Mouse (Mus musculus) thymus, postnatal 4 days (tissue): ENCODE data around the gene Rpl38.
A peak's percentile ranks its signal among the peaks of the same experiment; 100 is the strongest.

Source experiments
- DNase-seq: peaks from one replicate; pipeline ENCODE4 v3.0.0; 2021

Gene Rpl38

DNA sequence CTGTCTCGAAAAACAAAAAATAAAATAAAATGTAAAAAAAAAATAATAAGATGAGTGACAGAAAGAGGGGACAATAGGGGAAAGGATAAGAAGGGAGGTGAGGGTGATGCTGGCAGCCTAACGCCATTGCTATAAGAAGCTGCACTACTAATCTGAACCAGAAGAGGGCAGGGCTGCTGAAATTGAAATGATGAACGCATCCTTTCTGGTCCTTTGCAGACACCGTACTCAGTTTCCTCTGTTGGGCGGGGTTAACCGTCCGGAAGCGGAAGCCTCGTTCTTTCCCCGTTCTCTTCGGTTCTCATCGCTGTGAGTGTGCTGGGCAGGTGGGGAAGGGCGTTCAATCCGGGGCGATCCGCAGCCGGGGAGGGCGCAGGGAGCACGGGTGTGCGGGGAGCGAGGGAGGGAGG lies at the start of gene Rpl38:
Gene Rpl38, plus strand, starts transcription at position 224 of the 410 bp plus-strand sequence.
- DNase-seq, result peak; percentile 91

DNA sequence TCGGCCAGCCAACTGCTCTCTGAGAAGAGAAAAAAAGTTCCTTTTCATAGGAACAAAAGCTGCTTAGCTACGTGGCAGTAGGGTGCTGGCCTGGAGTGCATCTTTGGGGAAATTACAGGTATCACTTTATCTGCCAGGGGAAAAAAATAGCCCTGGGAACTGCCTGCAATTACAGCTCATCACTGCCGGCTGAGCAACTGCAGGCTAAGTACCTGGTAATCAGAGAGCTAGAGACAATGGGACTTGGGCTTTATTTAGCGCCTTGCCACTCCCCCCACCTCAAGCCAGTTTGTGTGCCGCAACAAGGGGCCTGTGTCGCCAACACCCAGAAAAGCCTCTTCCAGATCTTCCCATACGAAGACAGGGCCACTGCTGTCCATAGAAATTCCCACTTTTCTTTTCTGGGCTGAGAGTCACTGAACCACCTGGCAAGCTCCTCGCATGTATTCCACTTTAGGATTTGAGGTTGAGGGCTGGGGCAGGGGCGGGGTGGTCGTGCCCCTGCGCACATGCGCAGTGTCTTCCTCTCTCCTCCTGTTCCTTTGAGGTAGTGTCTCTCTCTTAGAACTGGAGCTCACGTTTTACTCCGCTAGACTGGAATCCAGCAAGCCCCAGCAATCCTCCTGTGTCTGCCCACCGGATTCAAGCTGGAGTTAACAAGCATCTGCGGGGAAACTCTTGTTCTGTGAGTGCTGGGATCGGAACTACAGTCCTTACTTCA lies 49.5 kb upstream of the Rpl38 start:
- DNase-seq, result no peak

DNA sequence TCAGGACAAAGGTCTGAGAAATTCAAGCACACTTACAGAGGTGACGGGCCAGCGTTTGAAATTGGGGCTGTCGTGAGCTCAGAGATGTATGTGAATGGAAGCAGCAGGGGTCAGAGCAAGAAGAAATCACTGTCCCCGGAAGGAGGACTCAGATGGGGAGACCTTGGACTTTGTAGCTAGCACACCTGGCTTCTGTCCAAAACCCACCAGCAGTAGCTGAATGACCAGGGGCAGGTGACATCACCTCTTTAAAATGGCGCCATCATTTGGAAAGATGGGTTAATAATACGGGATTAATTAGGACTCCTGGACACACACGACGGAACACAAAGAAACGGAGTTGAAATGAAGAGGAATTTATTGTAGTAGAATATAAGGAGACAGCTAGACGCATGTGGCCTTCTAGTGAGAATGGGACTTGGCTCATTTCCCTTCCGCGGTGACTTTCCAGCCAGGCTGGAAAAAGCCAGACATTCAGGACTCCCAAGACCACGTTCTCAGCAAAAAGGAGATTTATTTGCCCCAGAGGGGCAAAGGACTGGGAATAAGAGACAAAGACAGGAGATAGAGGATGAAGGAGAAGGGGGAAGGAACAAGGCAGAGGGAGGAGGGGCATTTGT lies 42.1 kb upstream of the Rpl38 start:
- no peak for DNase-seq

GRCm38 (mm10) chr11:114627036-114627435 lies 41.3 kb upstream of the Rpl38 start:
- no peak for DNase-seq

- peak; percentile 50 for DNase-seq
Observed at GRCm38 (mm10) chr11:114628032-114628431, 40.3 kb upstream of the Rpl38 start.

GRCm38 (mm10) chr11:114630044-114630443 lies 38.3 kb upstream of the Rpl38 start:
- DNase-seq, result peak; percentile 38

GRCm38 (mm10) chr11:114632266-114632665 lies 36.1 kb upstream of the Rpl38 start:
- DNase-seq, result no peak

DNA sequence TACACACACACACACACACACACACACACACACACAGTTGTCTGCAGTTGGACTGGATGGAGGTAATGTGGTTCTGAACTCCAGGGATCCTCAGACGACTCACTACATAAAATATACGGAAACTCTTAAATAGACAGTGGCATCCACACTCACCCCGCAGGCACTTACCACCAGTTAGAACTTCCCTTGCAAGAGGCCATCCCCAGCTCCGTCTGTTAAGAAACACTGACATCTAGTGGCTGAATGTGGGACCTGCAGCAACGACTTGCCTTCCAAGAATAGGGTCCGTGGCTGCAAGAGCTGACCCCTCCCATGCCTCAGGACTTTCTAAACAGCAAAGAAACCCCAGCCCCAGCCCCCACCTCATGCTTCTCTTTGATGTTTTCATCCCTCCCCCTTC lies 32.0 kb upstream of the Rpl38 start:
- DNase-seq, result peak; percentile 89

DNA sequence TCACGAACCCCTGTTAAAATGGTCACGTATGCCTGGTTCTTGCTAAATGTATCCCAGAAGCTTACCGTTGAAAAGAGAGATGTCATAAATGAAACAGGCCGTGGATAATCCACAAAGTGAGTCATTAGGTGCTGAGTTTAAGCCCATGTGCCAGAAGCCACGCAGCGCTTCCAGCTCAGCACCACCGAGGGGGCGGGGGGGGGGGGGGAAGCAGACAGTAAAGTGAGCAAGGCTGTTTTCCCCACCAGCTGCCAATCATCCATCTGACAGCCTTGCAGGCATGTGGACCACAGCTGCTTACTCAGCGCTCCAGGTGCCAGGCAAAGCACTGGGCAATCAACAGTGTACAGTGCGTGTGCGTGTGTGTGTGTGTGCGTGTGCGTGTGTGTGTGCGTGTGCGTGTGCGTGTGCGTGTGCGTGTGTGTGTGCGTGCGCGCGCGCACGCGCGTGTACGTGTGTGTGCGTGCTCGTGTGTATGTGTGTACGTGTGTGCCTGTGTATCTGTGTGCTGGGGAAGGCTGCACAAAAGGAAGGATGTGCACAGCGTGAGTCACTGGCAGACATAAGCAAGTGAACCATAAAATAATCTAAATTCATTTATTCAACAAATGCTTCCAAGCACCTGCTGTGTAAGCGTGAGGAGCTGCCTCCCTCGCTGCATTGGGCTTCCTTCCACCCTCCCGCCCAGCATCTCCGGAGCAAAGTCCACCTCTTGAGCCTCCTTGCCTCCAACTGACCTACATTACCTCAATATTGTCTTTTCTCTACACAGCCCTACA lies 31.4 kb upstream of the Rpl38 start:
- no peak for DNase-seq

DNA sequence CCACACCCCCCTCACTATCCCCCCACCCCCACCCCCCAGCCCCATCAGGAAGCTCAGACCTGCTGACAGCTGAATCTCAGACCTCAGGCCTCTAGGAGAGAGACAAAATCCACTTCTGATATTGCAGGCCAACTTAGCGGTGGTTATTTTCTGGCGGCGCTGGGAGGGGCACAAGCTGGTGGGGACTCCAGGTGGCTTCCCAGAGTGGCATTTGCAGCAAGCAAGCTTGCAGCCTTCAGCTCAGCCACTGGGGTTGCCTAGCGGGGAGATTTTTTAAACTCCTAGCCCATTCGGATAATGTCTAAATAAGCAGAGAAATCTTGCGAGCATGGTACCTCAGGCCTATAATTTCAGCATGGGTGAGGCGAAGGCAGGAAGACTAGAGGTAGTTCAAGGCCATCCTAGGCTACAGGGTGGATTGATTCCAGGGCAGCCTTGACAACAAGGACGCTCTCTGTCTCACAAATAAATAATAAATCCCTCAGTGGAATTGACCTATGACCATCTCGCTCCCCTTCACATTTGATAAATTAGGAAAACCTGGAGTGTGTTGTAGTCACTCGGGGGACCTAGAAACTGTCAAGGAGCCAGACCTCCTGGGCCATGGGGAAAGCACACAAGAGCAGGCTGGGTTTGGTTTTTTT lies 29.6 kb upstream of the Rpl38 start:
- no peak for DNase-seq

GRCm38 (mm10) chr11:114639681-114640103 lies 28.6 kb upstream of the Rpl38 start:
- DNase-seq, result peak; percentile 40

GRCm38 (mm10) chr11:114640658-114641057 lies 27.7 kb upstream of the Rpl38 start:
- no peak for DNase-seq

DNA sequence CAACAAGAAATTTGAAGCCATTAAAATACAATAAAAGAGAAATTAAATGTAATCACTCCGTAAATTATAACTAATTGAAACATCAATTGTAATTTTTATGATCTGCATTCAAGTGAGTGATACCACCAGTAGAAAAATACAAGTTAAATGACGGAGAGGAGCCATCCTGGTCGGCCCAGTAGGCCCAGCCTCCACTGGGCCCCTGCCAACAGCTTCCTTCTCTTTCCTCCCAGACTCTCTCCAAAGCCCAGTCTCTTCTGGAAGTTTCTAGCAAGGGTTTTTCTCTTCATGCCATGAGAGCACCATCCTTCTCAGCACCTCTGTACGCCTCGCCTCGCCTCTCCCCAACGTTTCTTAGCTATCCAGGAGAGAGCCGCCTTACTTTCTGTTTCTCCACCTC lies 27.2 kb upstream of the Rpl38 start:
- no peak for DNase-seq

DNA sequence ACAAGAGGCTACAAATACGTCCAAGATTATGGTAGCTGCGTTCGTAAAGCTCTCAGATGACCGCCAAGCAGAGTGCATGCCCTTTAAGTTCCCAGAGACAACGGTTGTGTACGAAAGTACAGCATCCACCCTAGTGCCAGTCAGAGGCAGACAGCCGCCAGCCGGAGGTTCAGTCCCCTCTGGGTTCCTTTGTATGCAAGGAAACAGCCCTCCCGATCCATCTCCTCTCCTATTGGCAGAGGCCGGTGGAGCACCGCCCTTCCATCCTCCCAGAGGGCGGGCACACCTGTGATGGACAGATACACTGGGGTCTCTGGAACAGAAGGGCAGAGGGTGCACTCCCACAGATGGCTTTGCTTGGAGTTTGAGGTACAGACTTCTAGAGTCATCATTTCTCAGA lies 26.1 kb upstream of the Rpl38 start:
- DNase-seq, result no peak

- no peak for DNase-seq
Observed at GRCm38 (mm10) chr11:114642926-114643325, 25.4 kb upstream of the Rpl38 start.

DNA sequence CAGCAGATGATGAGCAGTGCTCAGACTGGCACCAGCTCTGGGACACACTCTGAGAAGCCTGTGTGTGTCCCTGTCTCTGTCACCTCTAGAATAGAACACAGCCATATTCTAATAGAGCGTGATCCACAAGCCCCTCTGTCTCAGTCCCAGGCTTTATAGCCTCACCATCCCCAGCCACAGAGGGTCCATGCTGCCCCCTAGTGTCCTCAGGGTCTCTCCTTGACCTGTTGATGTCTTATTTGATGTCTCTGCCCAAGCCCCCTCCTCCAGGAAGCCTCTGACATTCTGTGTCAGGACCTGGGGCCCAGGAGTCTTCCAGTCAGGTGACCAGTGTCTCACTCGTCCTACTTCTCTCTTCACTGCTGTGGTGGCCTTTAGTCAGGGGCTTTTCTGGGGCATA lies 24.2 kb upstream of the Rpl38 start:
- no peak for DNase-seq

GRCm38 (mm10) chr11:114649510-114649909 lies 18.8 kb upstream of the Rpl38 start:
- DNase-seq, result no peak

- peak; percentile 67 for DNase-seq
Observed at GRCm38 (mm10) chr11:114652531-114652930, 15.8 kb upstream of the Rpl38 start.

DNA sequence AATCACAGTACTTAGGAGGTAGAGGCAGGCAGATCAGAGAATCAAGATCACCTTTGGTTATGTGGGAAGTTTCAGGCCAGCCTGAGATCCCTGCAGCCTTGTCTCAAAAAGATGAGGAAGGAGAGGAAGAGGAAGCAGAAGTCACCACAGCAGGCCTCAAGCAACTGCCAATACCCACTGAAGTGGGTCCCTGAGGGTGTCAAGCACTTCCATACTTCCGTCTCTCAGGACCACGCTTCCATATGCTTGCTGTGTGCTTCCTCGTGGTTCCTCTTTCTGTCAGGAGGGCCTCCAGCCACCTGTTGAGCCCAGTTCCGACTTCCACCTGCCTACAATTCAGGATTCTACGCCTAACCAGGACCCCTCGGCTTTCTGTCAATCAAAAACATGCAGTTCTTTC lies 14.7 kb upstream of the Rpl38 start:
- DNase-seq, result no peak

DNA sequence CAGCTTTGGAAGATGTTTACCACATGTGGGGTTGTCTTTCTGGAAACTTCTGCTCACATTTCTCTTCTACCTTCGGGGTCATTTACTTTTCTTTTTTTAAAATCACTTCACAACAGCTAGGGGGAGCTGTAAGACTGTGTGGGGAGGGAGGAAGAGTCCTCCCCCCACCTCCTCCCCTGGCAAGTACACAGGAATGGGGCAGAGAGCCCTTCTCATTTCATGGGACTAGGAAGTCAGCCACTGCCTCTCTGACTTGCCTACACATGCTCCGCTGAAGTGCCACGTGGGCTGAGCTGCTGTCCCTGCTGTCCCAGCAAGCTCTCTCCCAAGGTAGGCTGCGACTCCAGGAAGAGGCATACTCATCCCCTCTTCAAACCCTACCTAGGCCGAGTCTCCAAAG lies 13.8 kb upstream of the Rpl38 start:
- no peak for DNase-seq

DNA sequence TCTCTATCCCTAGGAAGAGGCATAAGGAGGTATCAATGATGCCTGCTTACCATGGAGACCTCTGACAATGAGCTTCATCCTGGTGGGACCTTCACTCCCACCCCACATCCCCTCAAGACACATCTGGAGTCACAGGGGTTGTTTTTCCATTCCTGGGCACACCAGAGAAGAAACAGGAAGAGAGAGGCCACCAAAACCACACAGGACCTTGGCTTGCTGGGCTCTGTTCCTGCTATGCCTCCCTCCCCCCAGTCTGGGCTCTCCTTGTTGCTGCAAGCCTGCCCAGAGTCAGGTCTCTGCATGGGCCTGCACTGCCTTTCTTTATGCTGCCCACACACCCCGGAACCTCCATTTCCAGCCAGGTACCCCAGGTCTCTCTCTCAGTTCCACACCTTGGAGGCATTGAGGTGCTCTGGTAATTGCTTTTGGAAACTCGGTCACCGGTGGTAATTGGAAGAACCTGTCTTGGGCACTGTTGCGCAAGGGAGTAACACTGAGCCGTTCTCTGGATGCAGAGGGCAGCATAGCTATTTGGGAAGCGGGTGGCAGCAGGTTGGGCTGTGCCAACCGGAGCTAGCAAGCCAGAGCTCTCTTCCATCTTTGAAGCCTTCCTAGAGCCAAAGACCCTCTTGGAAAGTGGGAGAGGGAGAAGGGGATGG lies 12.8 kb upstream of the Rpl38 start:
- no peak for DNase-seq

GRCm38 (mm10) chr11:114656994-114657644 lies 11.2 kb upstream of the Rpl38 start:
- DNase-seq, result no peak
